Mouse (Mus musculus) intestine, postnatal 0 days (tissue): Measurements from ENCODE around the gene Gstm2. TPM values are rescaled to one million over a fixed set of nuclear protein-coding genes. Genes with fewer than 3 reads are reported as not detected.
"Not testable (repeated sequence)": the region's sequence is repeated elsewhere in the genome, so short reads cannot be mapped to it uniquely, and the experiment has no call there.

Source experiments
- ATAC-seq: fragments of 200-750 bp; cut with Nextera tagmentation; 2 replicates; pipeline ENCODE4 v1.8.0; 2017; ENCODE audit warnings: mild to moderate bottlenecking, moderate TSS enrichment, moderate library complexity
- H3K27ac ChIP-seq: fragments of 300-500 bp; sonication (generic); 2 replicates; pipeline ENCODE4 v1.5.1; 2014; ENCODE audit warnings: mild to moderate bottlenecking, low read depth, low read length, moderate library complexity
- H3K27me3 ChIP-seq: fragments of 300-500 bp; sonication (generic); replicated peaks from 2 replicates; pipeline ENCODE4 v1.6.1; 2014; ENCODE audit warnings: low read length, mixed read lengths; ENCODE audit not compliant: control insufficient read depth, insufficient read depth
- H3K36me3 ChIP-seq: fragments of 300-500 bp; sonication (generic); 2 replicates; pipeline ENCODE4 v1.6.1; 2014; ENCODE audit warnings: mild to moderate bottlenecking, moderate library complexity; ENCODE audit not compliant: control insufficient read depth, insufficient read depth
- H3K4me1 ChIP-seq: fragments of 300-500 bp; sonication (generic); replicated peaks from 2 replicates; pipeline ENCODE4 v1.6.1; 2014; ENCODE audit warnings: antibody characterized with exemption, low read length, mixed read lengths; ENCODE audit not compliant: control insufficient read depth, insufficient read depth
- H3K4me2 ChIP-seq: fragments of 300-500 bp; sonication (generic); replicated peaks from 2 replicates; pipeline ENCODE4 v1.6.1; 2014; ENCODE audit warnings: low read depth, mild to moderate bottlenecking, moderate library complexity
- H3K4me3 ChIP-seq: fragments of 300-500 bp; sonication (generic); 2 replicates; pipeline ENCODE4 v1.5.1; 2014; ENCODE audit warnings: low read depth, low read length
- H3K9ac ChIP-seq: fragments of 300-500 bp; sonication (generic); 2 replicates; pipeline ENCODE4 v1.6.1; 2014; ENCODE audit warnings: mild to moderate bottlenecking, low read depth, low read length
- H3K9me3 ChIP-seq: fragments of 300-500 bp; sonication (generic); 2 replicates; pipeline ENCODE4 v1.6.1; 2016; ENCODE audit warnings: mixed run types; ENCODE audit not compliant: control insufficient read depth
- CTCF ChIP-seq: sonication (generic); IDR thresholded peaks from 2 replicates; pipeline ENCODE4 v1.5.1; 2016; ENCODE audit warnings: low read depth, mild to moderate bottlenecking, control low read depth, antibody characterized with exemption, moderate library complexity
- WGBS: fragments of 180-500 bp; shearing (Covaris S2); extraction: QIAGEN DNeasy Blood & Tissue Kit; methylation state at CpG from one replicate; pipeline ENCODE4 v1.1.7; 2014; 5-methylcytosine and 5-hydroxymethylcytosine counted together
- polyA plus RNA-seq: library from polyadenylated mRNA; unstranded; fragments of >200 nt; fragmentation: Nextera tagmentation; extraction: Ambion mirVana; gene quantifications from 2 replicates; pipeline ENCODE4 v1.2.1, GENCODE M21; 2015

Gene Gstm2
- polyA plus RNA-seq, 1 experiment from 2014 or later, result 94.6 TPM

DNA sequence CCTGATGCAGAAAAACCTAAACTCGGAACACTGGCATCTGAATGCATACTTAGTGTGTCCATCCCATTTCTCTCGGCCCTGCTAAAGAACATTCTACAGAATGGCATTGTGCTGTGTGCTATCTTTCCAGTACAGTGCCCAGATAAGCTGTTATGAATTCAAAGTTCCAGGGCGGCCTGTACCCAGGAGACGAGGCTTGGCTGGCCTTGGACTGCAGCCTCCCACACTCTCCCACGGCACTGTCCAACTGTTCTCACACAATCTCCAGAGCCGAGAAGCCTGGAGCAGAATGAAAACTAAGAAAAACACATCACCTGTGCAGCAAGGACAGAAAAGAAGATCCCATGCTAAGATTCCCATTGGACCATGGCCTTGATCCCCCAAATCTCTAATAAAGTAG lies 3.5 kb downstream of the Gstm2 start:
- WGBS, result 58% methylated on average over 6 of the region's 6 CpGs
- Histone ChIP-seq H3K4me3 (no peak overlapping the region), H3K9me3 (no peaks in the 10 kb centered on the region), H3K4me1 (no peaks in the 10 kb centered on the region; the same call in 1 of the 2 replicates), H3K4me2 (no peak overlapping the region), H3K36me3 (no peaks in the 10 kb centered on the region), H3K27me3 (no peaks in the 10 kb centered on the region), H3K27ac (no peak overlapping the region), H3K9ac (no peak overlapping the region)
- TF ChIP-seq CTCF, result no peak
- no peak for ATAC-seq

DNA sequence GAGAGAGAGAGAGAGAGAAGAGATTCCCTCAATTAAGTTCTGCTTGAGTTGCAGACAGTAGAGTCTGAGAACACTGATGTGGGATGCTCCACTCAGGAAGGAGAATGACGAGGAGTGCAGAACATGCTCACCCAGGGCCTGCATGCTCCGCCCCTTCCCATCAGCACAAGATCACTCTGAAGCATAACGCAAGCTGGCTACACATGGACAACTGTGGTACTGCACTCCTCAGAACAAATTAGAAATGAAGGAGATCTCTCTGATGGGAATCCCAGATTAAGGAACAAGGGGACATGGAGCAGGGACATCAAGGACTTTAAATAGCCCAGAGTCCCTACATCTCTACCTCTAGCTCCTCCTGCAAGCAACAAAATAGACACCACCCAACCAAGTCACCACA lies 5.0 kb downstream of the Gstm2 start:
- no peaks in the 10 kb centered on the region for H3K9me3 ChIP-seq
- 66% methylated on average over 3 of the region's 3 CpGs for WGBS
- no peaks in the 10 kb centered on the region for H3K36me3 ChIP-seq
- no peak for ATAC-seq
- no peaks in the 10 kb centered on the region for H3K27me3 ChIP-seq
- no peaks in the 10 kb centered on the region; the same call in 1 of the 2 replicates for H3K4me1 ChIP-seq
- H3K4me3 ChIP-seq, result no peak overlapping the region
- peak; percentile 31 for TF ChIP-seq CTCF
- no peak overlapping the region for H3K9ac ChIP-seq
- no peak overlapping the region for H3K27ac ChIP-seq
- no peak overlapping the region for H3K4me2 ChIP-seq

DNA sequence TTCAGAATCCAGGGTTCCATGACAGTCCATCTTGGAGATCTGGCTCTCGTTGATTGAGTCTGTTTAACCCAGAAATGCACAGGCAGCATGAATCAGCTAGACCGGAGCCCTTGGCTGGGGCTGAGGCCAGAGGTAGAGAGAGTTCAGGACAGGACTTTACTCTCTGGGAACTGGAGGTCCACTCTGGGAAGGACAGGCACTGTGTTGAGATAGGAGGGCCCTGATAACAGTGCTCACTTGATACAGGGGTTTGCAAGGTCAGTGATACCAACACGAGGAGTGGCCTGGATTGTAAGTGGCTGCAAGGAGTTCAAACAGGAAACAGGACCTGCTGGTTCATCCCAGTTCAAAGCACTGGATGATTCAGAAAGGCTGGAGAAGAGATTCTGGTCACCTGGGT lies 8.6 kb downstream of the Gstm2 start:
- H3K27ac ChIP-seq, result peak overlapping the region; percentile 62; the same call in 1 of the 2 replicates
- H3K9ac ChIP-seq, result no peak overlapping the region
- H3K36me3 ChIP-seq, result no peaks in the 10 kb centered on the region
- H3K27me3 ChIP-seq, result no peaks in the 10 kb centered on the region
- H3K4me1 ChIP-seq, result no peaks in the 10 kb centered on the region
- H3K9me3 ChIP-seq, result no peaks in the 10 kb centered on the region
- ATAC-seq, result peak; percentile 95
- no peak overlapping the region for H3K4me2 ChIP-seq
- no peak for TF ChIP-seq CTCF
- WGBS, result 31% methylated on average over 3 of the region's 3 CpGs
- no peak overlapping the region for H3K4me3 ChIP-seq

DNA sequence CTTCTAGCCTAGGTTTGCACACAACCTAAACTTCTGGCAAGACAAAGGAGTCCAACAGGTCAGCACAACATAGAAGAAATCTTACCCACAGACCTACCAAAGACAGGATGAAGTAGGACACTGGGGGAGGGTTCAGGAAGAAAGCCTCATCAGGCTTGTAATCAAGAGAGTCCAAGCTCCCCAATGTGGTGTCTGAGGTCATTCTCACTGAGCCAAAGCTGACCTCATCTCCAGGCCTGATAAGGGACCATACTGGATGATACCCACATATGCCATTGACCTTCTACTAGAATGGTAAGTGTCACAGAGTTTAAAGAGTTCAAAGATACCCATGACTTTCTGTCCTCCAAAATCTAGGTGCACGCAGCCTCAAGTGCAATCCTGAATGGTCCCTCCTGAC lies 12.0 kb downstream of the Gstm2 start:
- Histone ChIP-seq H3K27me3 (no peaks in the 10 kb centered on the region), H3K36me3 (no peaks in the 10 kb centered on the region), H3K9ac (no peak overlapping the region), H3K4me2 (no peak overlapping the region), H3K4me1 (no peaks in the 10 kb centered on the region), H3K4me3 (no peak overlapping the region), H3K9me3 (no peaks in the 10 kb centered on the region), H3K27ac (no peak overlapping the region)
- WGBS, result 100% methylated on average over 1 of the region's 1 CpGs
- ATAC-seq, result no peak
- no peak for TF ChIP-seq CTCF

DNA sequence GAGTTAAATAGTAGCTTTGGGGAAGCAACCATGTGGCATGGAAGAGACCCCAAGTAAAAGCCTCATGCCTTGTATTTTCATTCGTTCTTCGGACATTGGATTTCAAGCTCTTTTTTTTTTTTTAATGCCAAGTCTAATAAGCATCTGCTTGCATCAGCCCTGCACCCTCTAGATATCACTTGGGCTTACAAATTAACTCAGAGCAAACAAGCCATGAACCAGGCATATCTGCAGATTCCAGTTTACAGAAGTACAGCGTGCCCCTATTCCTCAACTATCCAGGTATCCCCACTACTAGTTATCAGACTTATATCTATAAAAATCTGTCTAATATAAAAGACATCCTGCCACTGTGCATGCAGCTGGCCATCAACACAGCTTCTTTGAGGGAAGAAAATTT lies 14.2 kb downstream of the Gstm2 start:
- Histone ChIP-seq H3K4me1 (no peaks in the 10 kb centered on the region), H3K9ac (no peak overlapping the region), H3K9me3 (no peaks in the 10 kb centered on the region), H3K4me3 (no peak overlapping the region), H3K4me2 (no peak overlapping the region), H3K27me3 (no peaks in the 10 kb centered on the region), H3K36me3 (no peaks in the 10 kb centered on the region), H3K27ac (no peak overlapping the region)
- no peak for ATAC-seq
- WGBS, result 41% methylated on average over 3 of the region's 3 CpGs
- no peak for TF ChIP-seq CTCF

DNA sequence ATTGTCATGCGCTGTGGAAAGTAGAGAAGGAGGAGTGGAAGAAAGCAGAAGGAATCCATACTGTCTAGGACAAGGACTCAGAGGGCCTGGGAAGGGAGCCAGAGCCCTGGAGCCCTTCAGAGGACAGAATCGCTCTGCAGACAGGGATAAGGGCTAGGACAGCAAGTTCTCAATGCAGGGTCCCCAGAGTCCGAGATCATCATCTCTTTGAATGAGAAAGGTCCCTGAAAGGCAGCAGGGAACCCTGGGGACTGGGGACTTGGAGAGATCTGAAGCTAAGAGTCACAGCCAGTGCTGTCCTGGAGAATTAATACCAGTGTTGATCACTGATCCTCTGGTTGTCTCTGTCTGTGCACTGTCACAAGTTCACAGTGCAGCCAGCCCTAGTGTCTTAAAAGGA lies 15.2 kb downstream of the Gstm2 start:
- not testable (repeated sequence) for H3K27me3 ChIP-seq, H3K27ac ChIP-seq, H3K36me3 ChIP-seq, H3K4me1 ChIP-seq, H3K9ac ChIP-seq, H3K4me2 ChIP-seq, H3K9me3 ChIP-seq, H3K4me3 ChIP-seq, ATAC-seq
- WGBS, result 68% methylated on average over 3 of the region's 3 CpGs
